Mouse (Mus musculus): ENCODE data around the gene Abi3. TPM values are rescaled to one million over a fixed set of nuclear protein-coding genes. Genes with fewer than 3 reads are reported as not detected.

Gene Abi3
- total RNA-seq, 2 experiments from 2014 or later: 5.5 to 6.7 TPM

GRCm38 (mm10) chr11:95827464-95828085 lies 14.7 kb downstream of the Abi3 start:
- ATAC-seq (replicated peaks; ENCODE audit: low FRiP score, poor library complexity, severe bottlenecking): peak; percentile 23

- ATAC-seq (replicated peaks; ENCODE audit: low FRiP score, poor library complexity, severe bottlenecking): no peak
These were observed 15.2 kb downstream of the Abi3 start for GRCm38 (mm10) chr11:95827168-95827447.

GRCm38 (mm10) chr11:95826317-95827167 lies 15.7 kb downstream of the Abi3 start:
- peak; percentile 41 for ATAC-seq (replicated peaks; ENCODE audit: low FRiP score, poor library complexity, severe bottlenecking)

- no peak for ATAC-seq (replicated peaks; ENCODE audit: low FRiP score, poor library complexity, severe bottlenecking)
These were observed 16.7 kb downstream of the Abi3 start for GRCm38 (mm10) chr11:95825625-95826024.

- peak; percentile 13 for ATAC-seq (replicated peaks; ENCODE audit: low FRiP score, poor library complexity, severe bottlenecking)
These were observed 17.4 kb downstream of the Abi3 start for GRCm38 (mm10) chr11:95824877-95825243.

GRCm38 (mm10) chr11:95824071-95824876 lies 18.0 kb downstream of the Abi3 start, which contains the start of gene Phospho1:
Phospho1 (plus strand) TSS chr11:95824499.
- ATAC-seq (replicated peaks; ENCODE audit: low FRiP score, poor library complexity, severe bottlenecking): peak; percentile 78

GRCm38 (mm10) chr11:95822437-95822836 lies 19.8 kb downstream of the Abi3 start:
- no peak for ATAC-seq (replicated peaks; ENCODE audit: low FRiP score, poor library complexity, severe bottlenecking)

GRCm38 (mm10) chr11:95821511-95821910 lies 20.8 kb downstream of the Abi3 start:
- ATAC-seq (replicated peaks; ENCODE audit: low FRiP score, poor library complexity, severe bottlenecking): no peak

GRCm38 (mm10) chr11:95819138-95819537 lies 23.1 kb downstream of the Abi3 start:
- ATAC-seq (replicated peaks; ENCODE audit: low FRiP score, poor library complexity, severe bottlenecking): no peak

GRCm38 (mm10) chr11:95815412-95815811 lies 26.9 kb downstream of the Abi3 start:
- no peak for ATAC-seq (replicated peaks; ENCODE audit: low FRiP score, poor library complexity, severe bottlenecking)

- ATAC-seq (replicated peaks; ENCODE audit: low FRiP score, poor library complexity, severe bottlenecking): no peak
These were observed 27.4 kb downstream of the Abi3 start for GRCm38 (mm10) chr11:95814857-95815256.

GRCm38 (mm10) chr11:95814101-95814500 lies 28.2 kb downstream of the Abi3 start:
- no peak for ATAC-seq (replicated peaks; ENCODE audit: low FRiP score, poor library complexity, severe bottlenecking)

GRCm38 (mm10) chr11:95812224-95812623 lies 30.1 kb downstream of the Abi3 start:
- ATAC-seq (replicated peaks; ENCODE audit: low FRiP score, poor library complexity, severe bottlenecking): no peak

- ATAC-seq (replicated peaks; ENCODE audit: low FRiP score, poor library complexity, severe bottlenecking): no peak
These were observed 30.5 kb downstream of the Abi3 start for GRCm38 (mm10) chr11:95811741-95812140.

GRCm38 (mm10) chr11:95810828-95811227 lies 31.4 kb downstream of the Abi3 start:
- no peak for ATAC-seq (replicated peaks; ENCODE audit: low FRiP score, poor library complexity, severe bottlenecking)

- ATAC-seq (replicated peaks; ENCODE audit: low FRiP score, poor library complexity, severe bottlenecking): peak; percentile 3
These were observed 32.7 kb downstream of the Abi3 start for GRCm38 (mm10) chr11:95809603-95810002.

GRCm38 (mm10) chr11:95808448-95809011 lies 33.7 kb downstream of the Abi3 start:
- ATAC-seq (replicated peaks; ENCODE audit: low FRiP score, poor library complexity, severe bottlenecking): peak; percentile 79

GRCm38 (mm10) chr11:95807884-95808283 lies 34.4 kb downstream of the Abi3 start:
- peak; percentile 3; the same call in 1 of the 2 replicates for ATAC-seq (replicated peaks; ENCODE audit: low FRiP score, poor library complexity, severe bottlenecking)

- ATAC-seq (replicated peaks; ENCODE audit: low FRiP score, poor library complexity, severe bottlenecking): peak; percentile 69
These were observed 36.7 kb downstream of the Abi3 start for GRCm38 (mm10) chr11:95805527-95805926.

GRCm38 (mm10) chr11:95805010-95805409 lies 37.3 kb downstream of the Abi3 start:
- ATAC-seq (replicated peaks; ENCODE audit: low FRiP score, poor library complexity, severe bottlenecking): no peak
